Mouse (Mus musculus) CD4-positive, CD25-positive, alpha-beta regulatory T cell, adult 2 months (primary cell): Measurements from ENCODE around the gene Zfp1.

Source experiments
- DNase-seq: peaks from one replicate; pipeline ENCODE4 v3.0.0-alpha.2; 2012; ENCODE audit warnings: low read depth, low spot score

Zfp1 gene

DNA sequence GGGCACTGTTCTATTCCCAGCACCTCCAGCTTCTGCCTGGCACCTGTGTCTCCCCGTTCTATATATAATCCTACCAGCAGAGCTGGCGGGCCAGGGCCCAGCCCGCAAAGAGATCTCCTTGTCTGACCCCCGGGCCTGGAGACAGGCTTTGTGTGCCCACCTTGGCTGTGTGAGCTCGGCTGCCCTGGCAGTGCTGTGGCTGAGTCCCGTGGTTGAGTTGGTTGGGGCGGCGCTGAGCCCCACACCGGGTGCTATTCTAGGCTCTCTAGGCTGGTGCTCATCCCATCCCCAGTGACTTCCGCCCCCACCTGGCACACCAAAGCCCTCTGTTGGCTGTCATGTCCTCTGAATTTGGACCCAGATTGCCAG, 18.4 kb upstream of the Zfp1 start:
- peak; percentile 53 for DNase-seq

DNA sequence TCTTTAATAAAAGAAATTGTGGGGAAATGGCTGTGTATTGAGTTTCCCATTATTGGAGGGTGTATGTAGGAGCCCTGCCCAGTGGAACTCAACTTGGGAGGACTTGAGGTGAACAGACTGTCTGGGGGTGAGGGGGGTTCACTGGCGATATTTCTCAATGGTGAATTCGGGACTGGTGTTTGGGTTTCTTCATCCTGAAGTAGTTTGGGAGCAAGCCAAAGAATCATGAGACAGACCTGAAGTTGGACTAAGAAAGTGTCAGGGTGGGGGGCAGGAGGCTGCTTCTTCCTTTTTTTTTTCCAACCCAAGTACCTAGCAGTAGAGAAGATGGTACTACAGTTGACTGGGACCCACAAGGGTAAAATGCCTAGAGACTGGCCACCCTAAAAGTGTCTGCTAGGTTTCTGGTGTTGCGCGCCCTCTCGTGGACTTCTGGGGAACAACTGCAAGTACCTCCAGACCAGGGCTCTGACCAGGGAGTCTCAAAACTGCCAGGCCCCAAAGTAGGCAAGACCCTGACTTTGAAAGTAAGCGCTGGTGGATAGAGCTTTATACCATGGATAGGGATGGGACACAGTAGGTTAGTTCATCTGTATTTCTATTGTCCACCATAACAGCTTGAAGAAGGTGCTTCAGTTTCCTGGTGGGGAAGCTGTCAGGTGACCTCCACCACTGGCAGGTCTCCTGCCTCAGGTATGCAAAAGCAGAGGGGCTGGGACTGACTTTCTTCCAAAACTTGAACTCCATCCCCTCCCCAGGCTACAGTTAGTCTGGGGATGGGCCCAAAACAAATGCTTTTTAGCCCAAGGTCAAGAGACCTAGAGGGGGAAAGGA, 17.3 kb upstream of the Zfp1 start:
- DNase-seq = peak; percentile 85

GRCm38 (mm10) chr8:111626528-111626820, 16.7 kb upstream of the Zfp1 start:
- no peak for DNase-seq

DNA sequence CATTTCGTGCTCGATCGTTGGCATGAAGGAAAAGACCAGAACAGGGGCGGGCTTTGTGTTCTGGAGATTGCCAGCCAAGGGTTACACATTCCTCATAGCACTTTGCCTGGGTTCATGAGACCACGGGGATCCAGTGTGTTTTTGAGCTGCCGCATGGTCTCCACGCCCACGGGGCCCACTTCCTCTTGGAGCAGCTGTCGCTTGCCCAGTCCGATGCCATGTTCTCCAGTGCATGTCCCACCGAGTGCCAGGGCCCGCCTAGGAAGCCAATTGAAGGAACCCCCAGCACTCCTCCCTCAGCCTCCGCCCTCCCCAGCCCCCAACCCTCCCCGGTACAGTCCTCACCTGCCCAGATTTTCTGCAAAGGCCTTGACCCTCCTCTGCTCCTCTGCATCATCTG, 16.3 kb upstream of the Zfp1 start:
- no peak for DNase-seq

- DNase-seq = no peak
Observed at GRCm38 (mm10) chr8:111627923-111628322, 15.3 kb upstream of the Zfp1 start.

- peak; percentile 29 for DNase-seq
Observed at GRCm38 (mm10) chr8:111628401-111628800, 14.8 kb upstream of the Zfp1 start.

DNA sequence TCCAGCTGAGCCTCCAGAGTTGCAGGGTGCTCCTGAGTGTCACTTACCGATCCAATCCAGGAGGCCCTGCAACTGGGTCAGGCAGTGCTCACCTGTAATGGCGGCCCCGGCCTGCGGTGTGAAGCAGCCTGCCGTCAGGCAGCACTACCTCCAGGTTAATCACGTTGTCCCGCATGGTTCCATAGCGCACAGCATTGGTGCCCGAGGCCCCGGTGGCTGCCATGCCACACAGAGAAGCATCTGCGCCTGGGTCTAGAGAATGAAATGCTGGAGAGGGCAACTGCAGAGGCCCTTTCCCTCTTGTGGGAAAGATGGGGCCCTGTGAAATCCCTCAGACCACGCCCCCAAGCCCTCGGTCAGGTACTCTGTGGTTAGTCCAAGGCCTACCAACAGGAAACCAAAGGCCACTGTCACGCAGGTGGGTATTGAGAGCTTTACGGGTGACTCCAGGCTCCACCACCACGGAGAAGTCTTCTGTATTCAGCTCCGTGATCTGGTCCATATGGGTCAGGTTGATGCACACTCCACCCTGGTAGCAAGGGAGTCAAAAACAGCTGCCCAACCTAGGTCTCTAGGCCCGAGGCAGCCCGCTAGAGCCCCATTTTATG, 14.2 kb upstream of the Zfp1 start:
- DNase-seq = peak; percentile 23

- peak; percentile 37 for DNase-seq
Observed at GRCm38 (mm10) chr8:111630105-111630521, 13.1 kb upstream of the Zfp1 start, which contains the start of gene Ldhd. TSS of gene Ldhd (minus strand) at chr8:111630374.

GRCm38 (mm10) chr8:111631589-111631988, 11.6 kb upstream of the Zfp1 start:
- no peak for DNase-seq

DNA sequence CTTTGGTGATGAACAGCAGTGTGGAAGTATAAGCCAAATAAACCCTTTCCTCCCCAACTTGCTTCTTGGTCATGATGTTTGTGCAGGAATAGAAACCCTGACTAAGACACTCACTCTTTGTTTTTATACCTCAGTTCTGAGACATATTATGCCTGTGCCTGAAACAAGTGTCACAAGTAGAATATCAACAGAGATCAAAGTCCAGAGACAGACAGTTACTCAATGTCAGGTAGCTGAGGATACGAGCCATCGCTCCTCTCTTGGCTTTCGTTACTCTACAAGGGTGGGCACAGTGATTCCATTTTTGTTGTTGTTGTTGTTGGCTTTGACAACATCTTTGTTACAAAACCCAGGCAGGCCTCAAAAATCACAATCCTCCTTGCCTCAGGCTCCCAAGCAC, 10.2 kb upstream of the Zfp1 start:
- no peak for DNase-seq

GRCm38 (mm10) chr8:111638086-111638485, 5.1 kb upstream of the Zfp1 start:
- DNase-seq = no peak

GRCm38 (mm10) chr8:111641064-111641463, 2.1 kb upstream of the Zfp1 start:
- no peak for DNase-seq

- DNase-seq = no peak
Observed at GRCm38 (mm10) chr8:111642496-111642895, 705 bp upstream of the Zfp1 start.

GRCm38 (mm10) chr8:111642939-111643263, 300 bp upstream of the Zfp1 start:
- DNase-seq = no peak

DNA sequence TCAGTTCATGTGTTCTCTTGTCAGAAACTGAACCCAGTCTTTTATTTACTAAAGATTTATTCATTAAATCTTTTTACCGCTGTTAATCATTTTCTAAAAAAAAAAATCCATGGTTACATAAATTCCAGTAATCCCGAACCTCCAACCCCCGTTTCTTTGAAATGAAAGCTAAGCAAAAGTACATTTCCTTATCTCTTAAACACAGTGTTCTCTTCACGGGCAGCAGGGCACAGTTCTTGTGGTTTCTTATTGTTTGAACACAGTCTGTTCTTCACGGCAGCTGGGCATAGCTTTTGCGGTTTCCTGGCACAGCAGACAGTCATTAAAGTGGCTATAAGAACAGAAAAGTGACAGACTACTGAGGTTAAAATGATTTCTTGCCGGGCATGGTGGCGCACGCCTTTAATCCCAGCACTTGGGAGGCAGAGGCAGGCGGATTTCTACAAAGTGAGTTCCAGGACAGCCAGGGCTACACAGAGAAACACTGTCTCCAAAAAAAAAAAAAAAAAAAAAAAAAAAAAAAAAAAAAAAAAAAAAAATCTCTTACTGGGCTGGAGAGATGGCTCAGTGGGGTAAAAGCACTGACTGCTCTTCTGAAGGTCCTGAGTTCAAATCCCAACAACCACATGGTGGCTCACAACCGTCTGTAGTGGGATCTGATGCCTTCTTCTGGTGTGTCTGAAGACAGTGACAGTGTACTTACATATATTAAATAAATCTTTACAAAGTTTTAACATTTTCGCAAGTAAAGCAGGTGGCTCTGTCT, 1.3 kb downstream of the Zfp1 start:
- DNase-seq = peak; percentile 86

GRCm38 (mm10) chr8:111645715-111646114, 2.5 kb downstream of the Zfp1 start:
- DNase-seq = peak; percentile 82

- no peak for DNase-seq
Observed at GRCm38 (mm10) chr8:111648834-111649233, 5.6 kb downstream of the Zfp1 start.

- no peak for DNase-seq
Observed at GRCm38 (mm10) chr8:111650651-111651050, 7.5 kb downstream of the Zfp1 start.

- no peak for DNase-seq
Observed at GRCm38 (mm10) chr8:111653524-111653923, 10.3 kb downstream of the Zfp1 start.

DNA sequence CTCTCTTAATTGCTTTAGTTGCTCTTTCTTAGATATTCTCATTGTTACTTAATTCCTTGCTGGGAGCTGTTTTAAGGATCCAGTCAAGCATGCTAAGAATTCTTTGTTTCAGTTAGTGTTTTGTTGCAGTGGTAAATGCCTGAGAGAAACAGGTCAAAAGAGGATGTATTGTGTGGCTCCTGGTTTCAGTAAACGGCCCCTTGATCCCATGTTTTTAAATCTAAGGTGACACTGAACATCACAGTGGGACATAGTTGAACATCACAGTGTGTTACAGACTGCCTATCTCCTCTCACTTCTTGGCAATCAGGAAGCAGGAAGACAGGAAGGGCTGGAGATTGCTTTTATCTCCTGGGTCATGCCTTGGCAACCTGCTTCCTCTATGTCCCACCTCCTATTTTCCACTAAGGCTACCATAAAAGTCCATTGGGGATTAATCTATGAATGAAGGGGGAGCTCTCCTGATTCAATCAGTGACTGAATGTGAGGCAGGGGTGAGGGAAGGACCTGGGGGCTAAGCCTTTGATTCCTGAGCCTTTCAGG, 14.2 kb downstream of the Zfp1 start:
- no peak for DNase-seq

DNA sequence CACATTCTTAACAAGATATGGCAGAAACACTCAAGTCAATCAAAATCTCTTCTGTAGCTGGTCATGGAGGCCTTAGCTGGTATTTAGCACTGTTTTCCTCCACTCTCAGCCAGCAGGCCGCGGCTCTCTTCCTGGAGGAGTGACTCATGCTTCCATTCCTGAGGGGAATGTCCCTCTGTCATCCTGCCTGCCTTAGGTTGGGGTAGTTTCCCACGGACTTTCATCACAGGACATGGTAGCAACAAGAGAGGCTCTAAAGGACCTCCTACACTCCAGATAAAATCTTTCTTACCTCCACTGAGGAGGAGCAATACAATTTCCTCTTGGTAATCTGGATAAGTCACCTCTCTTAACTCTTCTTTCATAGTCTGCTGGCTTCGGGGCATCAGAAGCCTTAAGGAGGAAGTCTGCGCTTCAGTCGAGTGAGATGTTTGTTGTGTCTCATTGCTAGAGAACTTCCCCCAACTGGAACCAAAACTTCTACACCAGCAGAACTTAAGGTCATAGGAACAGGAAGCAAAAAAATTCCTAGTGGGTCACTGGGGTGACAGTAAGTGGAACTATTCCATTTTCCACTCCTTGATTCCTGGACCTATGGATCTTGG, 15.7 kb downstream of the Zfp1 start:
- DNase-seq = no peak

DNA sequence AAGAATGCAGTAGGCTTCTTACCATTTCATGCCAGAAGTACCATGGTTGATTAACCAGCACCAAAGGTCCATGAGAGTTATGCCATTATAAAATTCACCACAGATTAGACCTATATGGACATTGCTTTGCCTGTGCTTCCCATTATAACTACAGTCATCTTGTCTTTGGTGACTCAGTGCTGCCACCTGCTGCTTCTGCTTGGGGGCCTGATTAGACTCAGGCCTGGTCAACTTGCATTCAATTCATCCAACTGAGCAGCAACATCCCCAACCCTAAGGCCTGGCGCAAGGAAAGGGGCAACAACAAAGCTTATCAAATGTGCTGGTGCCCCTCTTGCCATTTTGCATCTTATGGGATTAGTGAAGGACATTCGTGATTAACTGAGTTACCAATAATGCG, 19.3 kb downstream of the Zfp1 start:
- peak; percentile 80 for DNase-seq
